Mouse (Mus musculus): ENCODE measurements around the gene Eddm3b. TPM values are rescaled to one million over a fixed set of nuclear protein-coding genes. Genes with fewer than 3 reads are reported as not detected.

The Eddm3b gene
- polyA plus RNA-seq (2012; rRNA removed; ENCODE audit: low replicate concordance): not detected in 2 replicates

GRCm38 (mm10) chr14:51113916-51114560 is at the start of gene Eddm3b:
Gene Eddm3b, plus strand, starts transcription at chr14:51114426.

GRCm38 (mm10) chr14:51074335-51074734 is 39.9 kb upstream of the Eddm3b start, which contains the start of gene Olfr750:
Gene Olfr750, minus strand, starts transcription at chr14:51074435.

GRCm38 (mm10) chr14:51090921-51091900 is 23.0 kb upstream of the Eddm3b start, which contains the start of the genes Rnase4 and Ang:
Gene Rnase4, plus strand, starts transcription at chr14:51091077.
Gene Ang, plus strand, starts transcription at chr14:51091150.

GRCm38 (mm10) chr14:51146685-51147084 is 32.5 kb downstream of the Eddm3b start, which contains the start of gene Rnase1:
Gene Rnase1, minus strand, starts transcription at chr14:51146785.

GRCm38 (mm10) chr14:51161976-51162375 is 47.8 kb downstream of the Eddm3b start, which contains the start of gene Rnase2b:
Gene Rnase2b, plus strand, starts transcription at chr14:51162260.

Other genes with a start within 250 kb of the Eddm3b start
- gene Tep1, start 243.9 kb upstream of the Eddm3b start, polyA plus RNA-seq (2012; rRNA removed; ENCODE audit: low replicate concordance): 42.1 and 45.4 TPM in 2 replicates
- gene Klhl33, start 216.9 kb upstream of the Eddm3b start, polyA plus RNA-seq (2012; rRNA removed; ENCODE audit: low replicate concordance): 1.4 and 5.6 TPM in 2 replicates
- gene Osgep, start 189.5 kb upstream of the Eddm3b start, polyA plus RNA-seq (2012; rRNA removed; ENCODE audit: low replicate concordance): 96.7 and 170 TPM in 2 replicates
- gene Apex1, start 189.5 kb upstream of the Eddm3b start, polyA plus RNA-seq (2012; rRNA removed; ENCODE audit: low replicate concordance): 50.6 and 81.1 TPM in 2 replicates
- 98.7 and 110 TPM in 2 replicates for gene Pip4p1, start 183.6 kb upstream of the Eddm3b start, polyA plus RNA-seq (2012; rRNA removed; ENCODE audit: low replicate concordance)
- gene Pnp, start 183.3 kb upstream of the Eddm3b start, polyA plus RNA-seq (2012; rRNA removed; ENCODE audit: low replicate concordance): 65.9 and 76.6 TPM in 2 replicates
- gene Gm49342, start 169.9 kb upstream of the Eddm3b start, polyA plus RNA-seq (2012; rRNA removed; ENCODE audit: low replicate concordance): 54.4 and 76.0 TPM in 2 replicates
- gene Pnp2, start 158.4 kb upstream of the Eddm3b start, polyA plus RNA-seq (2012; rRNA removed; ENCODE audit: low replicate concordance): 2.7 and 4.3 TPM in 2 replicates
- 0.47 and 0.87 TPM in 2 replicates for gene Rnase10, start 106.7 kb upstream of the Eddm3b start, polyA plus RNA-seq (2012; rRNA removed; ENCODE audit: low replicate concordance)
- gene Rnase9, start 72.6 kb upstream of the Eddm3b start, polyA plus RNA-seq (2012; rRNA removed; ENCODE audit: low replicate concordance): 0.10 and 0.30 TPM in 2 replicates
- not detected in 2 replicates for gene Rnase11, start 64.3 kb upstream of the Eddm3b start, polyA plus RNA-seq (2012; rRNA removed; ENCODE audit: low replicate concordance)
- gene Rnase12, start 56.8 kb upstream of the Eddm3b start, polyA plus RNA-seq (2012; rRNA removed; ENCODE audit: low replicate concordance): 0.72 TPM in 1 of 2 replicates, not detected in the other
- gene Olfr750, start 40.0 kb upstream of the Eddm3b start, polyA plus RNA-seq (2012; rRNA removed; ENCODE audit: low replicate concordance): not detected in 2 replicates
- 351 and 371 TPM in 2 replicates for gene Rnase4, start 23.3 kb upstream of the Eddm3b start, polyA plus RNA-seq (2012; rRNA removed; ENCODE audit: low replicate concordance)
- gene Ang, start 23.3 kb upstream of the Eddm3b start, polyA plus RNA-seq (2012; rRNA removed; ENCODE audit: low replicate concordance): 28.9 and 32.3 TPM in 2 replicates
- gene Rnase6, start 9.5 kb downstream of the Eddm3b start, polyA plus RNA-seq (2012; rRNA removed; ENCODE audit: low replicate concordance): 8.0 and 12.6 TPM in 2 replicates
- 0.24 and 3.5 TPM in 2 replicates for gene Rnase1, start 32.4 kb downstream of the Eddm3b start, polyA plus RNA-seq (2012; rRNA removed; ENCODE audit: low replicate concordance)
- not detected in 2 replicates for gene Rnase2b, start 47.8 kb downstream of the Eddm3b start, polyA plus RNA-seq (2012; rRNA removed; ENCODE audit: low replicate concordance)
- gene Ang2, start 84.7 kb downstream of the Eddm3b start, polyA plus RNA-seq (2012; rRNA removed; ENCODE audit: low replicate concordance): not detected in 2 replicates
- gene Ear14, start 89.0 kb downstream of the Eddm3b start, polyA plus RNA-seq (2012; rRNA removed; ENCODE audit: low replicate concordance): not detected in 2 replicates
- gene Rnase2a, start 141.7 kb downstream of the Eddm3b start, polyA plus RNA-seq (2012; rRNA removed; ENCODE audit: low replicate concordance): 0.21 and 14.8 TPM in 2 replicates
- not detected in 2 replicates for gene Gm7247, start 247.3 kb downstream of the Eddm3b start, polyA plus RNA-seq (2012; rRNA removed; ENCODE audit: low replicate concordance)